ENCODE assay signal across 24 mouse cellular contexts in genomic region chr2:148995133-148995532, GRCm38 (mm10). TPM values are rescaled to one million over a fixed set of nuclear protein-coding genes. Genes with fewer than 3 reads are reported as not detected.
DNase-seq lines count a peak whose midpoint lies in the region; ATAC-seq and TF ChIP-seq lines count a peak whose summit lies in the region.
"Had no signal": no experiment of that assay in that cellular context is flagged by ENCODE, and none has a peak within 500 bp of the region (broad histone marks: within the 10 kb centered on the region; RNA-seq: fewer than 3 reads in every experiment).

No protein-coding gene starts in this region.

- H3K4me3 ChIP-seq in liver, adult 2 months (ENCODE audit: insufficient read depth, low read depth, low read length): no peak overlapping the region
- no peak overlapping the region for H3K4me3 ChIP-seq in liver, embryonic 12.5 days

- TF ChIP-seq POLR2A in liver, adult 2 months (IDR thresholded peaks at IDR 0.05; ENCODE audit: extremely low read depth, insufficient read depth, low read length): no peak

- H3K36me3 ChIP-seq in liver, adult 2 months (ENCODE audit: control insufficient read depth, insufficient read depth, low read length): no peaks in the 10 kb centered on the region
- no peaks in the 10 kb centered on the region for H3K36me3 ChIP-seq in liver, embryonic 12.5 days
- H3K36me3 ChIP-seq: G1E had no signal

- TF ChIP-seq CTCF in liver, adult 2 months (IDR thresholded peaks at IDR 0.05; ENCODE audit: low read depth, low read length): no peak

- no peaks in the 10 kb centered on the region for H3K27me3 ChIP-seq in liver, adult 2 months (ENCODE audit: control insufficient read depth, insufficient read depth, low read length)
- no peaks in the 10 kb centered on the region for H3K27me3 ChIP-seq in liver, embryonic 12.5 days (replicated peaks)
- H3K27me3 ChIP-seq: Patski had no signal

- H3K9me3 ChIP-seq in liver, embryonic 12.5 days (replicated peaks): no peaks in the 10 kb centered on the region
- H3K9me3 ChIP-seq: G1E had no signal

- H3K79me2 ChIP-seq in liver, adult 2 months (ENCODE audit: control insufficient read depth, insufficient read depth, low read length): no peaks in the 10 kb centered on the region

- no peak overlapping the region for H3K4me2 ChIP-seq in liver, embryonic 12.5 days

- H3K4me1 ChIP-seq in liver, adult 2 months (ENCODE audit: control insufficient read depth, insufficient read depth, low read length): no peaks in the 10 kb centered on the region
- no peaks in the 10 kb centered on the region for H3K4me1 ChIP-seq in liver, embryonic 12.5 days

- WGBS in liver, adult 2 months: 28% methylated on average over 2 of the region's 2 CpGs
- WGBS in liver, embryonic 12.5 days (ENCODE audit: insufficient replicate concordance): 67% methylated on average over 2 of the region's 2 CpGs

- no peak overlapping the region for H3K9ac ChIP-seq in liver, adult 2 months (ENCODE audit: low read depth, low read length)
- no peak overlapping the region for H3K9ac ChIP-seq in liver, embryonic 12.5 days

- H3K27ac ChIP-seq in liver, adult 2 months (replicated peaks; ENCODE audit: insufficient read depth, low read depth, low read length): no peak overlapping the region
- H3K27ac ChIP-seq in liver, embryonic 12.5 days: no peak overlapping the region

- ATAC-seq in liver, embryonic 12.5 days: no peak
- ATAC-seq: activated CD4-positive, CD25-positive, alpha-beta regulatory T cell, adult 4 months; CD4-positive, CD25-positive, alpha-beta regulatory T cell, adult 4 months; Patski had no signal

- DNase-seq in liver, adult 2 months (ENCODE audit: extremely low read depth, low read depth, low spot score): peak; percentile 90
- DNase-seq: adrenal gland, adult 2 months; adrenal gland, adult 8-10 months; adrenal gland, postnatal 10 days; adrenal gland, postnatal 14 days; adrenal gland, postnatal 25 days; adrenal gland, postnatal 36 days; B cell, adult 2 months; cerebellum, adult 11 months; cerebellum, adult 11-12 months; cerebellum, adult 18-20 months; cerebellum, adult 2 months had no signal

RNA-seq across cellular contexts. Expression of gene Gm1330, which starts 7.9 kb away (rescaled TPM):
- not detected in 2 replicates for total RNA-seq in liver, adult 2 months (2014; rRNA removed)
- polyA plus RNA-seq in liver, adult 2 months (2012; rRNA removed): not detected in 2 replicates
- not detected in 2 replicates for polyA plus RNA-seq in liver, embryonic 12.5 days (2016; fragmentation: Nextera tagmentation; extraction: Ambion mirVana)
- total RNA-seq: adrenal gland, adult 18-20 months; adrenal gland, adult 2 months; adrenal gland, adult 8-10 months; adrenal gland, postnatal 10 days; adrenal gland, postnatal 14 days; adrenal gland, postnatal 25 days; adrenal gland, postnatal 36 days; adrenal gland, postnatal 4 days; CH12.LX; ES-E14; G1E; MEL had no signal
- polyA plus RNA-seq: activated CD4-positive, CD25-positive, alpha-beta regulatory T cell, adult 4 months; adrenal gland, adult 2 months; brain, embryonic 14.5 days; C2C12; CD4-positive, CD25-positive, alpha-beta regulatory T cell, adult 4 months; cerebellum, adult 2 months; G1E; Patski had no signal

RNA-seq across cellular contexts. Expression of gene Gm10750, which starts 21.9 kb away (rescaled TPM):
- not detected in 2 replicates for total RNA-seq in liver, adult 2 months (2014; rRNA removed)
- polyA plus RNA-seq in liver, adult 2 months (2012; rRNA removed): not detected in 2 replicates
- not detected in 2 replicates for polyA plus RNA-seq in liver, embryonic 12.5 days (2016; fragmentation: Nextera tagmentation; extraction: Ambion mirVana)
- total RNA-seq: adrenal gland, adult 18-20 months; adrenal gland, adult 2 months; adrenal gland, adult 8-10 months; adrenal gland, postnatal 10 days; adrenal gland, postnatal 14 days; adrenal gland, postnatal 25 days; adrenal gland, postnatal 36 days; adrenal gland, postnatal 4 days; CH12.LX; ES-E14; MEL had no signal
- polyA plus RNA-seq: activated CD4-positive, CD25-positive, alpha-beta regulatory T cell, adult 4 months; adrenal gland, adult 2 months; brain, embryonic 14.5 days; C2C12; CD4-positive, CD25-positive, alpha-beta regulatory T cell, adult 4 months; cerebellum, adult 2 months; G1E; Patski had no signal
